Mouse (Mus musculus): Measurements from ENCODE around the gene Itpr3. TPM values are rescaled to one million over a fixed set of nuclear protein-coding genes. Genes with fewer than 3 reads are reported as not detected.

The Itpr3 gene
- polyA plus RNA-seq, 1 experiment from 2014 or later = 5.8 TPM

DNA sequence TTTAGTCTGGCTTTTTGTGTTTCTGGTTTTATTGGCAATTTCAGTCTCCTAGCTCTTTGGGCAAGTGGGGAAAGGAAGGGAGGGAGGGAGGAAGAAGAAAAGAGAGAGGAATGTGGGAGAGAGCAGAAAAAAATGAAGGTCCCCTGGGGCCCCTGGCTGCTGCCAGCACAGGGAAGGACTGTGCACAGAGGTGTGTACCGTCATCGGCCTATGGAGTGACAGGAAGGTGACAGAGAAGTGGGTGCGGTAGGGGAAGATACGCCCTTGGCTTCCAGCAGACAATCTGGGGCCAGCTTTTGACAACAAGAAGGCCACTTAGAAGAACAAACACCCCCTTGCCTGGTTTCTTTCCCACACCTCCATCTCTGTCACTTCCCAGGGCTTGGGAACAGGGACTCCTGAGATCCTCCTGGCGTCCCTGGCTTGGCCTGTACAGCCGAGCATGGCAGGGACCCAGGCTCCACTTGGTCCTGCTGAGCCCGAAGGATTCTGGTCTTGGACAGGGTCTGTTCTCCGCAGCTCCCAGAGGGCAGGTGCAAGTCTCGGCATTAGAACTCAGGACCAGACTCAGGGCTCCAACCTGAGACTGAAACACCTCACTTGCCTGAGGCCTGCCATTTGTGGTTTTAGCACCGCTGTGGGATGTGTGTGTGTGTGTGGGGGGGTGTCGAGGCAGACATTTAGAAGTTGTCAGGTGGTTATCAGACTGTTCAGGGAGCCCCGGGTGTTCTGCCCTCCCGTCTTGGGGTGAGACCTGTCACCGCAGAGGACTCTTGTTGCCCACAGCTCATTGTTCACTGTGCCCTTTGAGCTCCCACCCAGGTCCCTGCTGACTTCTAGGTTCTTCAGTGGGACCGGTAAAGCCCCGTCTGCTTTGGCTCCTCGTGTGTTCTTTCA lies 18.0 kb downstream of the Itpr3 start:
- H3K27me3 ChIP-seq (ENCODE audit: insufficient read depth, low read length) = no peaks in the 10 kb centered on the region
- H3K9ac ChIP-seq = no peak overlapping the region
- H3K36me3 ChIP-seq (ENCODE audit: insufficient read depth) = no peaks in the 10 kb centered on the region
- H3K4me1 ChIP-seq (ENCODE audit: insufficient read depth) = no peaks in the 10 kb centered on the region
- DNase-seq (no peak), ATAC-seq (ENCODE audit: insufficient read depth) (no peak)
- no peaks in the 10 kb centered on the region for H3K9me3 ChIP-seq (ENCODE audit: low read depth, low read length)
- 59% methylated on average over 17 of the region's 17 CpGs for WGBS
- no peak overlapping the region for H3K4me2 ChIP-seq
- TF ChIP-seq CTCF (IDR thresholded peaks at IDR 0.05; ENCODE audit: low read depth) = no peak
- no peak overlapping the region for H3K4me3 ChIP-seq (ENCODE audit: low read depth, low read length)
- no peak overlapping the region for H3K27ac ChIP-seq (ENCODE audit: low read depth)

DNA sequence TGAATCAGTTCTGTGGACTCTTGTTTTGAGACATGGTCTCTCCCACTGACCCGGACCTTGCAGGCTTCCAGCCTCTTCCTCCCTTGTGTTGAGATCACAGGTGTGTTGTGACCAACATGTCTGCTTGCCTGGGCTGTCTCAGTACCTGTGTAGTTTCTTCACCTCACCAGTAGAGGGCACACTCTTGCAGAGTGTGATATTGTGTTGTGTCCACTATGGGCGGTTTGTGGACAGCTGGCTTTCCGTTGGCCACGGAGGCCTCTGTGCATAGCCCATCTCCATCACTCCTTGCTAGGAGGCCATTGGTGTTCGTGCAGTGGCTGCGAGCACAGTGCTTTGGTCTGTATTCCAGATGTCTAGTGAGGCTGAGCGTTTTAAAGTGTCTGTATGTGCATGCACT lies 20.0 kb downstream of the Itpr3 start:
- Histone ChIP-seq H3K4me1 (ENCODE audit: insufficient read depth) (no peaks in the 10 kb centered on the region), H3K27me3 (ENCODE audit: insufficient read depth, low read length) (no peaks in the 10 kb centered on the region), H3K4me2 (no peak overlapping the region), H3K9ac (no peak overlapping the region), H3K4me3 (ENCODE audit: low read depth, low read length) (no peak overlapping the region), H3K27ac (ENCODE audit: low read depth) (no peak overlapping the region), H3K9me3 (ENCODE audit: low read depth, low read length) (no peaks in the 10 kb centered on the region), H3K36me3 (ENCODE audit: insufficient read depth) (no peaks in the 10 kb centered on the region)
- WGBS = 91% methylated on average over 7 of the region's 7 CpGs
- DNase-seq (no peak), ATAC-seq (ENCODE audit: insufficient read depth) (no peak)
- peak; percentile 38; the same call in 1 of the 2 replicates for TF ChIP-seq CTCF (IDR thresholded peaks at IDR 0.05; ENCODE audit: low read depth)

DNA sequence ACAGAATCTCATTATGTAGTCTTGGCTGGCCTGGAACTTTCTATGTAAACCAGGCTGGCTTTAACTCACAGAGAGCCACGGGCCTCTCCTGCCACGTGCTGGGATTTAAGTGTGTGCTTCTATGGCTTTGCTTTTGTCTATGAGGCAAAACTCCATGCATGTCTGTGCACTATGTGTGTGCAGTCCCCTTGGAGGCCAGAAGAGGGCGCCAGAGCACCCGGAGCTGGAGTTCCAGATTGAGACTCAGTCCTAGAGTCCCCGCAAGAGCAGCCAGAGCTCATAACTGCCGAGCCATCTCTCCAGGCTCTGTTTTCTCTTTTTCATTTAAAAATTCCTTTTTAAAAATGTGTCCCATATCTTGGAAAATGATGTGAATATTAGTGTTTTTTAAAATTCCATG lies 20.8 kb downstream of the Itpr3 start:
- H3K36me3 ChIP-seq (ENCODE audit: insufficient read depth) = no peaks in the 10 kb centered on the region
- H3K4me3 ChIP-seq (ENCODE audit: low read depth, low read length) = no peak overlapping the region
- ATAC-seq (ENCODE audit: insufficient read depth) = no peak
- 78% methylated on average over 6 of the region's 6 CpGs for WGBS
- no peaks in the 10 kb centered on the region for H3K27me3 ChIP-seq (ENCODE audit: insufficient read depth, low read length)
- H3K4me2 ChIP-seq = no peak overlapping the region
- no peak overlapping the region for H3K9ac ChIP-seq
- H3K4me1 ChIP-seq (ENCODE audit: insufficient read depth) = no peaks in the 10 kb centered on the region
- DNase-seq = no peak
- no peaks in the 10 kb centered on the region for H3K9me3 ChIP-seq (ENCODE audit: low read depth, low read length)
- H3K27ac ChIP-seq (ENCODE audit: low read depth) = no peak overlapping the region
- peak; percentile 51 for TF ChIP-seq CTCF (IDR thresholded peaks at IDR 0.05; ENCODE audit: low read depth)

DNA sequence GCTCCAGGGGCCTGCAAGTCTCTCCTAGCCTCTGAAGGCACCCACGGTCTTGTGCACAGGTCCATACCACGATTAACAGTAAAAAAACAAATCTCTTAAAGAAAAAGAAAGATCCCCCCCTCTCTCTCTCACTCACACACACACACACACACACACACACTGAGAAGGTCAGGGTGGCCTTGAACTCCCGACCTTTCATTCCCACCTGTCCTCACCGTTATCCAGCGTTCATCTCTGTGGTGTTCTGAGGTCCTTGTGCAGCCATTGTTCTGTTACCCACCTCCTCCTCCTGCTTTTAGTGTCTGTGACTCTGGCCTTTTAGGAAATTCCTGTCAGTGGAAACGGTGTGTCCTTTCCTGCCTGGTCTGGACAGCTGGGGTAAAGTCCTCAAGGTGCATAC lies 21.4 kb downstream of the Itpr3 start:
- no peaks in the 10 kb centered on the region for H3K9me3 ChIP-seq (ENCODE audit: low read depth, low read length)
- no peak overlapping the region for H3K27ac ChIP-seq (ENCODE audit: low read depth)
- no peaks in the 10 kb centered on the region for H3K4me1 ChIP-seq (ENCODE audit: insufficient read depth)
- no peaks in the 10 kb centered on the region for H3K27me3 ChIP-seq (ENCODE audit: insufficient read depth, low read length)
- no peaks in the 10 kb centered on the region for H3K36me3 ChIP-seq (ENCODE audit: insufficient read depth)
- no peak for TF ChIP-seq CTCF (IDR thresholded peaks at IDR 0.05; ENCODE audit: low read depth)
- H3K4me2 ChIP-seq = no peak overlapping the region
- WGBS = 70% methylated on average over 6 of the region's 6 CpGs
- DNase-seq = no peak
- H3K4me3 ChIP-seq (ENCODE audit: low read depth, low read length) = no peak overlapping the region
- ATAC-seq (ENCODE audit: insufficient read depth) = no peak
- no peak overlapping the region for H3K9ac ChIP-seq

DNA sequence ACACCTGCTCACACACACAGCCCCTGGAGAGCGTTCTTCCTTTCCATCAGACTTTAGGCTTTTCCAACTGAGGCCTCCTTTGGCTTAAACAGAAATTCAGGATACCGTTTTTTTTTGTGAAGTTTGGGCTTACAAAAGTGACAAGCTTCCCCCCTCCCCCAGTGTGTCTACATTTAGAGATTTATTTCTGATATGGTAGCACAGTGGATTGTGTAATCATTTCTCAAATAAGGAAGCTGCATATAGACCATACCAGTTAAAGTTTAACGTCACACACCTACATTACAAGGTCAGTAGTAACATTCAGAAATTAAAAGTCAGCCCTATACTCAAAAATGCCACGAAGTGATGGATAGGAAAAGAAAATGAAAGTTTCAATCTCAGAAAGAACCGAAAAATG lies 24.8 kb downstream of the Itpr3 start:
- Histone ChIP-seq H3K9ac (no peak overlapping the region), H3K27me3 (ENCODE audit: insufficient read depth, low read length) (no peaks in the 10 kb centered on the region), H3K9me3 (ENCODE audit: low read depth, low read length) (no peaks in the 10 kb centered on the region), H3K4me1 (ENCODE audit: insufficient read depth) (no peaks in the 10 kb centered on the region), H3K27ac (ENCODE audit: low read depth) (no peak overlapping the region), H3K4me2 (no peak overlapping the region), H3K4me3 (ENCODE audit: low read depth, low read length) (no peak overlapping the region), H3K36me3 (ENCODE audit: insufficient read depth) (no peaks in the 10 kb centered on the region)
- WGBS = 66% methylated on average over 5 of the region's 5 CpGs
- no peak for ATAC-seq (ENCODE audit: insufficient read depth)
- no peak for TF ChIP-seq CTCF (IDR thresholded peaks at IDR 0.05; ENCODE audit: low read depth)
- no peak for DNase-seq

DNA sequence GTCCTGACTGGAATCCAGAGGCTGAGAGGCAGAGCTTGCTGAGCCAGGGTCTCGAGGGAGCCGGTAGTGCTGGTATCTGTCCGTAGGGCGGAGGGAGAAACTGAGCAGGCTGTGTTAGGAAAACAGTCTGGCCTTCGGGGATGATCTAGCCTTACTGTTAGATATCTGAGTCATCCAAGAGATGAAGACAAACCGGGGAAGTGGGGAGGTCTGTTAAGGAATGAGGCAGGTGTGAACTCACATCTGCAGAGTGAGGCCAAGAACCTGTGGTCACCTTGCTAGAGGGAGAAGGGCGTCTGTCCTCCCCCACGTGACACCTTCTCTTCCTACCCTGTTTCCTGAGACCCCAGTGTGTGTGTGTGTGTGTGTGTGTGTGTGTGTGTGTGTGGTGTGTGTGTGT lies 25.7 kb downstream of the Itpr3 start:
- Histone ChIP-seq H3K4me2 (no peak overlapping the region), H3K36me3 (ENCODE audit: insufficient read depth) (no peaks in the 10 kb centered on the region), H3K9me3 (ENCODE audit: low read depth, low read length) (no peaks in the 10 kb centered on the region), H3K27ac (ENCODE audit: low read depth) (no peak overlapping the region), H3K9ac (no peak overlapping the region), H3K4me3 (ENCODE audit: low read depth, low read length) (no peak overlapping the region), H3K4me1 (ENCODE audit: insufficient read depth) (no peaks in the 10 kb centered on the region), H3K27me3 (ENCODE audit: insufficient read depth, low read length) (no peaks in the 10 kb centered on the region)
- TF ChIP-seq CTCF (IDR thresholded peaks at IDR 0.05; ENCODE audit: low read depth) = no peak
- WGBS = 47% methylated on average over 8 of the region's 8 CpGs
- DNase-seq (no peak), ATAC-seq (ENCODE audit: insufficient read depth) (no peak)

DNA sequence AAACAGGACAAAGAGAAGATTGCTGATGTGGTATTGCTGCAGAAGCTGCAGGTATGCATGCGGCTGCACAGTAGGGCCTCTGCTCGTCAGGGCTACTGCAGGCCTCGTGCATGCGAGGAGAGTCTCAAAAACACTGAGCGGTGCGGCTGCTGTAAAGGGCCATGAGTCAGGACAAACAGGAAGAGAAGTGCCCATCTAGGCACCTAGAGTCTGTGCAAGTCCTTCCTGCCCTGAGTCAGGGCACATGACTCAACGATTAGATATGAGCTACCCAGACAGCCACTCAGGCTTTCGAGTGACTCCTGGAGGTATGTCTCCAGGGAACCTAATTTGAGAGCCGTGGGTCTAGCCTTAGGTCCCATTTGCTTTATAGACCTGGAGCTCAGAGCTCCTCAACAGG lies 26.5 kb downstream of the Itpr3 start:
- Histone ChIP-seq H3K9me3 (ENCODE audit: low read depth, low read length) (no peaks in the 10 kb centered on the region), H3K4me2 (no peak overlapping the region), H3K4me1 (ENCODE audit: insufficient read depth) (no peaks in the 10 kb centered on the region), H3K27me3 (ENCODE audit: insufficient read depth, low read length) (no peaks in the 10 kb centered on the region), H3K36me3 (ENCODE audit: insufficient read depth) (no peaks in the 10 kb centered on the region), H3K4me3 (ENCODE audit: low read depth, low read length) (no peak overlapping the region), H3K9ac (no peak overlapping the region), H3K27ac (ENCODE audit: low read depth) (no peak overlapping the region)
- WGBS = 56% methylated on average over 9 of the region's 9 CpGs
- ATAC-seq (ENCODE audit: insufficient read depth) = no peak
- DNase-seq = peak; percentile 30
- no peak for TF ChIP-seq CTCF (IDR thresholded peaks at IDR 0.05; ENCODE audit: low read depth)

Data from lung, embryonic 14.5 days (tissue).